Mouse (Mus musculus) heart, postnatal 25 days (tissue): ENCODE data around the gene Cyp4f39. TPM values are rescaled to one million over a fixed set of nuclear protein-coding genes. Genes with fewer than 3 reads are reported as not detected.
A peak's percentile ranks its signal among the peaks of the same experiment; 100 is the strongest.
"Not testable (repeated sequence)": the region's sequence is repeated elsewhere in the genome, so short reads cannot be mapped to it uniquely, and the experiment has no call there.

Experiments used
- DNase-seq: peaks from one replicate; pipeline ENCODE4 v3.0.0; 2022; ENCODE audit warnings: low spot score
- intact Hi-C: fragments of 180-260 bp; cut with DNase I; formaldehyde crosslinking; loops from one replicate; pipeline ENCODE4 v1.15.1; 2025
- total RNA-seq, 2 experiments: library from RNA; stranded (reverse); gene quantifications; 2 replicates each; pipeline ENCODE4 v1.2.3; 2021

The Cyp4f39 gene
- total RNA-seq, 2 experiments from 2014 or later, result 0.18 TPM; not detected in 1

- intact Hi-C loops, result no loop called here
- DNase-seq, result no peak
Observed at GRCm38 (mm10) chr17:32470795-32471194, 18.3 kb downstream of the Cyp4f39 start.

- no peak for DNase-seq
- intact Hi-C loops, result no loop called here
Observed at GRCm38 (mm10) chr17:32472176-32472575, 19.7 kb downstream of the Cyp4f39 start.

- no peak for DNase-seq
- intact Hi-C loops, result no loop called here
Observed at GRCm38 (mm10) chr17:32474954-32475560, 22.5 kb downstream of the Cyp4f39 start.

GRCm38 (mm10) chr17:32477204-32477603, 24.7 kb downstream of the Cyp4f39 start:
- DNase-seq, result no peak

GRCm38 (mm10) chr17:32478727-32479126, 26.2 kb downstream of the Cyp4f39 start:
- intact Hi-C loops, result no loop called here
- DNase-seq, result no peak

More at GRCm38 (mm10) chr17:32477204-32477603, 24.7 kb downstream of the Cyp4f39 start:
- intact Hi-C loops, result no loop called here

- intact Hi-C loops, result no loop called here
- DNase-seq, result no peak
Observed at GRCm38 (mm10) chr17:32479554-32480506, 27.3 kb downstream of the Cyp4f39 start.

- no peak for DNase-seq
- intact Hi-C loops, result no loop called here
Observed at GRCm38 (mm10) chr17:32481766-32482165, 29.2 kb downstream of the Cyp4f39 start.

GRCm38 (mm10) chr17:32483200-32483599, 30.7 kb downstream of the Cyp4f39 start:
- intact Hi-C loops, result no loop called here
- DNase-seq, result peak; percentile 39

GRCm38 (mm10) chr17:32492349-32492980, 39.9 kb downstream of the Cyp4f39 start:
- intact Hi-C loops, result loop anchor here (5.0 kb wide), 2 partner anchors 105 to 350 kb away; partner anchors contain the start of gene Wiz
- DNase-seq, result no peak

GRCm38 (mm10) chr17:32494601-32495000, 42.1 kb downstream of the Cyp4f39 start:
- intact Hi-C loops, result loop anchor here (1.0 to 5.0 kb wide), 3 partner anchors 107 to 352 kb away; partner anchors contain the start of gene Wiz
- DNase-seq, result peak; percentile 23

GRCm38 (mm10) chr17:32500511-32500910, 48.0 kb downstream of the Cyp4f39 start:
- DNase-seq, intact Hi-C loops: not testable (repeated sequence)

GRCm38 (mm10) chr17:32501051-32501450, 48.5 kb downstream of the Cyp4f39 start:
- intact Hi-C loops, result no loop called here
- DNase-seq, result no peak

GRCm38 (mm10) chr17:32503111-32503510, 50.6 kb downstream of the Cyp4f39 start:
- intact Hi-C loops, result no loop called here
- DNase-seq, result no peak

- intact Hi-C loops, result no loop called here
- DNase-seq, result no peak
Observed at GRCm38 (mm10) chr17:32505851-32506728, 53.6 kb downstream of the Cyp4f39 start, which contains the start of gene Cyp4f17. Cyp4f17 (plus strand) TSS chr17:32506050.

- DNase-seq, result no peak
- intact Hi-C loops, result no loop called here
Observed at GRCm38 (mm10) chr17:32506729-32507245, 54.3 kb downstream of the Cyp4f39 start.

- DNase-seq, result no peak
- intact Hi-C loops, result no loop called here
Observed at GRCm38 (mm10) chr17:32516126-32516525, 63.6 kb downstream of the Cyp4f39 start.

- DNase-seq, result no peak
- intact Hi-C loops, result loop anchor here (10.0 kb wide), 1 partner anchor 113 kb away; no protein-coding TSS in a partner anchor
Observed at GRCm38 (mm10) chr17:32521981-32522380, 69.5 kb downstream of the Cyp4f39 start.

GRCm38 (mm10) chr17:32522386-32522785, 69.9 kb downstream of the Cyp4f39 start:
- intact Hi-C loops, result loop anchor here (10.0 kb wide), 1 partner anchor 112 kb away; no protein-coding TSS in a partner anchor
- no peak for DNase-seq

GRCm38 (mm10) chr17:32522816-32523215, 70.3 kb downstream of the Cyp4f39 start:
- DNase-seq, result no peak
- intact Hi-C loops, result loop anchor here (10.0 kb wide), 1 partner anchor 112 kb away; no protein-coding TSS in a partner anchor
